Mouse (Mus musculus) cerebellum, adult 18-20 months (tissue): ENCODE measurements around the gene Crlf3.

Experiments
- DNase-seq, 2 experiments: peaks; one replicate each; pipeline ENCODE4 v3.0.0; 2021

The Crlf3 gene

DNA sequence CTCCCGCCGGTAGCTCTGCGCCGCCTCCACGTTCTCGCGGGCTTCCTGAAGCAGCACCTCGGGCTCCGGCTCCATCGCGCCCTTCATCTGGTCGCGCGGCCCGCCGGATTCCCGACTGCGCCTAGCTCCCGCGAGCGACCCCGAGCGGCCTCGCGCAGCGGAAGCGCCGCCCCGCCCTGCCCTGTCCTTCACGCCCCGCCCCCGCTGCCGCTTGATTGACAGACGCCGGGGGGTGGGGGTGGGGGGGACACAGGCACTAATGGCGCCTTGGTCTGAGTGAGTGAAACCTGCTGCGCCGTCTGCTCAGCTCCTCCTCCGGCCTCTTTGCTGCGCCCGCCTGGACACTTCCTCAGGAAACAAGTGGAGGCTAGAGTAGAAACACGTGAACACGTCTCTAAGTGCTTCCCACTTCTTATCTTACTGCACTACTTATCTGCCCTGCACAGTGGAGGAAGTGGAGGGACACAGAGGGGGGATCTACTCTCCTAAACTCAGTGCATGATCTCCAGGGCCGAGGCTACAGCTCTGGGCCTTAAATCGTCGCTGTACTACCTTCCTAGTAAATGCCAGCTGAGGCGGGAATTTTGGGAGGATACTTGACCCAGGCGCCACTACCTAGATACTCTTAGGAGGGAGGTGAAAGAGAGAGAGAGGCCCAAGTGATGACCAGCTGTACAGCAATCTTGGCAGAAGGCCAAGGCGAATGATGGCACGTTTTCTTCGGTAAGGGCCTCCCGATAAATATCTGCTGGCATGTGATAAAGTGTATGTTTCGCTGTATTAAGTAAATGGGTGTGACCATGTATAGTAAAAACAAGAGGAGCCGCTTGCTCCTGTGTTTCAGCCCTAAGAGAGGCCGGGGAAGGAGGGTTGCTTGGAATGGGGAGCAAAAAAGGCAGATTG is at the start of gene Crlf3:
Crlf3 (minus strand) TSS at position 166 of the 903 bp plus-strand sequence.
- DNase-seq: peak; percentile 89 to 94

DNA sequence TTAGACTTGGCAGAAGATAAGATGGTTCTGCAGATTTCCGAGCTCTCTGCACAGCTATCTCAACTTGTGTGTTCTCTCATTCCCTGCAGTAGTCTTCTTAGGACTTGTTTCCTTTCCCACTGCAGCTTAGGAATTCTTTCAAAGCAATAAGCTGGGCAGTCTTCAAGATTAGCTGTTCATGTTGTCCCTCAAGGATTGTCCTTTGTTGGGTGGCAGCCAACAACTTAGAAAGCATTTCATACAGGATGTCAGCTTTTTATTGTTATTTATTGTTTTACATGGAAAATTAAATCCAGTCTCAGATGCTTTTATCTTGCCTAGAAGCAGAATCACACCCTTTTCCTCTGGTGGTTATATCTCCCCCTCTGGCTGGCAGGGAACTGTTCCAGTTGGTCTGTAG is 35.6 kb upstream of the Crlf3 start:
- no peak for DNase-seq

- no peak for DNase-seq
These were observed 23.6 kb upstream of the Crlf3 start for GRCm38 (mm10) chr11:80104407-80104806.

GRCm38 (mm10) chr11:80101298-80101697 is 20.5 kb upstream of the Crlf3 start:
- no peak for DNase-seq

DNA sequence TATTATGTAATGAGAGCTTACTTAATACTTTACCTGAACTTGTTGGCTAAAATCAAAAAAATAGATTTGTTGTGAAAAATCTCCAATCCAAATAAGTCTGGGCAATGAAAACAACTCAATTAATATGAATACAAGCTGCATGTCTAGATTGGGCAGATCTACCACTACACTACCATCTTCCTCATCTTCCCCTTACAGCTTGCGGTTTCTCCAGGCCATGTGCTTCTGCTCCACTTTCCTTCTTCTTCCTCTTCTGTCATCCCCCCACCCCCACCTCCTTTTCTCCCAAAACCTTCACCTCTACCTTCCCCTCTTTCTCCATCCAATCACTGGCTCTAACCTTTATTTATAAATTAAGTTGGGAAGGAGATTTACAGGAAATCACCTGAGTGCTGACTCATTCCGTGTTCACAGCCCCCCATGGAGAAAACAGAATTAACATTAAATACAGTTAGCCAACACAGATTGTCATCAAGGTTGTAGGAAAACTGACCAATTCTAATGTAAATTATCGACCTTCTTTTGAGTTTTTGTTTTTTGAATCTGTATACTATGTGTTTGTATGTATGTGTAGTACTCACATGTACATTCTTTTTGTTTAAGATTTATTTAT is 17.8 kb upstream of the Crlf3 start:
- no peak for DNase-seq

DNA sequence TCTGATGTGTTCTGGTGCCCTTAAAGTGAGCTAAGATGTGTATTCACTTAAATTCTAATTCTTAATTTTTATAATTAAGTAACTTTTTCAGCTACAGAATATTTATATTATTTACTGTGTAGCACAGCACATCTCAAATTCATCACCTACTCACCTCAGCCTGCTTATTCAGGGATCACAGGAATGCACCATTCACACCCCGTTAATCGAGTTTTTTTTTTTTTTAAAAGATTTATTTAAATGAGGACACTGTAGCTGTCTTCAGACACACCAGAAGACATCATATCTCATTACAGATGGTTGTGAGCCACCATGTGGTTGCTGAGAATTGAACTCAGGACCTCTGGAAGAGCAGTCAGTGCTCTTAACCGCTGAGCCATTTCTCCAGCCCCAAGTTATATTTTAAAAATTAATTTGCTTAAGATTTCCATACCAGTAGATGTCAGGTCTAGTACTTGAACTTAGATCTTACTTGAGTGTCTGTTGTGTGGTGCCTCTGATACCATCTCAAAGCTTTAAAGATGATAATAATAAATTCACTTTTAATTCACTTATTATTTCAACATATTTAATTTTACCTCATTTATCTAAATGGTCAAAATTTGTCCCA is 9.9 kb upstream of the Crlf3 start:
- DNase-seq: no peak

GRCm38 (mm10) chr11:80089817-80090214 is 9.0 kb upstream of the Crlf3 start:
- no peak for DNase-seq

DNA sequence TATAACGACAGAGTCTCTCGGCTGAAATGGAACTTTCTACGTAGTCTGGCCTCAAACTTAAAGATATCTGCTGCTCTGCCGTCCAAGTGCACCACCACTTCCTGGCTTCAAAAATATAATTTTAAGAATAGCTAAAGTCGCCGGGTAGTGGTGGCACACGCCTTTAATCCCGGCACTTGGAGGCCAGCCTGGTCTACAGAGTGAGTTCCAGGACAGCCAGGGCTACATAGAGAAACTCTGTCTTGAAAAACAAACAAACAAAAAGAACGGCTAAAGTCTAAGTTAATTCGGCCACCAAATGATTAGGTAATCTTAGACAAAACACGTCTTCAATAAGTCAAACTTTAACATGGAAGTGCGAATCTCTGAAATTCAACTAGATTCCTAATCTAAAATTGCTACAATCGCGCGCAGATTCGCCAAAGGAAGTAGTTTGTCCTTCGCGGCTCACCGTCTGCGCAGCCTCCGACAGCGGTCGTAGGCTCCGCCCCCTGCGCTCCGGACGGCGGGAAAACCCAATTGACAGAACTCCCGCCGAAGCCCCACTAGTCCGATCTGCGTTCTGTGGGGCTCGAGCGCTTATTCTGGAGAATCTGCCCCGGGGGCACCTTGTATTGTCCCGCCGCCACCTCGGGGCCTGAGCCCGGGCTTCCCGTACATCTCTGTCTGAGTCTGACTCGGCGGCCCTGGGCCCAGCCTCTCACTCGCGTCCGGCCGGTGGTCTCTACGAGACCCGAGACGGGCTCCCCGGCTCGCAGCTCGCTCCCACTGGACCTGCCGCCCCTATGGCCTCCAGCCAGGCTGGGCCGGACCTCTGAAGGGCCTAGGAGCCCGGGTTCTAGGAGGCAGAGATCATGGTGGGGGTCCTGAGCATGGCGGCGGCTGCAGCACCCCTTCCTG is 8.4 kb upstream of the Crlf3 start, which contains the start of gene Atad5:
Atad5 (plus strand) TSS at position 484 of the 900 bp plus-strand sequence.
- DNase-seq: peak; percentile 86 to 95

- DNase-seq: peak; percentile 80 to 88
These were observed 6.1 kb upstream of the Crlf3 start for GRCm38 (mm10) chr11:80086844-80087243.

DNA sequence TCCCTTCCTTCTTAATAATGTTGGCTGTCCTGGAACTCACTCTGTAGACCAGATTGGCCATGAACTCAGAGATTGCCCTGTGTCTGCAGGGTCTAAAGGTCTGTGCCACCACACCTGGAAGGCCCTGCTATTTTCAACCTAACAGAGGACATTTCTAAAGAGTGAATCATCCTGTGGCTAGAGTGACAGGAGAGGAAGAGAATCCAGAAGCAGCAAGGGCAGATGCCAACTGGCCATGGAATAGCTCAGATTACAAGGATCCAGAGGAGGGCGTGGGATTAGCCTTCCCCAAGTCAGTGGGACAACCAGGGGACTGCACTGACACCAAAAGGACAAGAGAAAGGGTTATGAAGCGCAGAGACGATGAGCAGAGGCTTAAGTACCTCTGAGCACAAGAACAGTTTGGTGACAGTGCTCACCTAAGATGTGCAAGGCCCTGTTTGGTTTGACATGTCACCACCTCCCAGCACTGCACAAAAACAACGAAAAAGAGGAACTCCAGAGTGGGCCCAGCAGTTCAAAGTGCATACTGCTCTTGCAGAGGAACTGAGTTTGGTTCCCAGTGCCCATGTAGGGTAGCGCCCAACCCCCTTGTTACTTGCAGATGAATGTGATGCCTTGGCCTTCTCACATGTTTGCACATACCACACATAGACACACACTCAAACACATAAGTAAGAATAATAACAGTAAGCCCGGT is 4.7 kb upstream of the Crlf3 start:
- no peak for DNase-seq

GRCm38 (mm10) chr11:80081786-80082319 is 1.1 kb upstream of the Crlf3 start:
- DNase-seq: no peak

GRCm38 (mm10) chr11:80080381-80080825 is 388 bp downstream of the Crlf3 start:
- DNase-seq: peak in 1 of 2 experiments; percentile 41

GRCm38 (mm10) chr11:80079751-80080150 is 1.0 kb downstream of the Crlf3 start:
- no peak for DNase-seq

DNA sequence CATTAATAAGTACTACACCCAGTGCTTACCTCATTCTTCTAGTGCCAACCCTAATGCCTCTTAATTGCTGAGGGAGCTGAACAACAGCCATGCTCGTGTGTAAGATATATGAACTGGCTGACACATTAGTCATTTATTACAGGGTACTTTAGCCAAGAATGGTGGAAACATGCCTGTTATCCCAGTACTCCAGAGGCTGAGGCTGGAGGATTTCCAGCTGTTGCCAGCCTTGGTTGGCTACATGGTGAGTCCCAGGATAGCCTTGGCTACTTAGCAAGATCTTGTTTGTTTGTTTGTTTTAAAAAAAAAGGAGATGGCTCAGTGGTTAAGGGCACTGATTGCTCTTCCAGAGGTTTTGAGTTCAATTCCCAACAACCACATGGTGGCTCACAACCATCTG is 2.0 kb downstream of the Crlf3 start:
- DNase-seq: no peak

DNA sequence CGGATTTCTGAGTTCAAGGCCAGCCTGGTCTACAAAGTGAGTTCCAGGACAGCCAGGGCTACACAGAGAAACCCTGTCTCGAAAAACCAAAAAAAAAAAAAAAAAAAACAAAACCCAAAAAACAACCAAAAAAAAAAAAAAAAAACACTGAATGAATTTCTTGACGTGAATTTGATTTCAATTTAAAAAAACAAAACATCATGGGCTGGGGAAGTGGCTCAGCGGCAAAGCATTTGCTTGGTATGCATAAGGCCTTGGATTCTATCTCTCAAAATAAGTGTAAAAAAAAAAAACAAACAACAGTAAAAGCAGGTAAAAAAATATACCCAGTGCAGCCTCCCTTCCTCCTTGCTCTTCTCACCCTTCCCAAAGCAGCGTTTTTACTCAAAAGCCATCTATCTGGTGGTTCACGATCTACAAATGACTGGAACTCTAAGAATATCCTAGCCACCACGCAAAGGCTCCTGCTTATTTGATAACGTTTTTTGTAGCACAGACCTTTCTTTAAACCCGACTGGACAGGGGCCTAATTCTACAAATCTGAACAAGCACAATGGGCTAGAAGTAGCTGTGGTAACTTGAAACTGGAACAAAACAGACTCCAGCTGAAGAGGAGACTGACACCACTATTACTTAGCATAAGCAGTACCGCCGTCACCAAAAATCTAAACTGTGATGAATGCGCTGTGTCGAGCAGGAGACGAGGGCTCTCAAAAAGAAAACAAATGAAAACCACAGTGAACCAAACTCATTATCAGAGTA is 2.8 kb downstream of the Crlf3 start:
- DNase-seq: no peak

- DNase-seq: no peak
These were observed 5.0 kb downstream of the Crlf3 start for GRCm38 (mm10) chr11:80075608-80076277.

- no peak for DNase-seq
These were observed 8.4 kb downstream of the Crlf3 start for GRCm38 (mm10) chr11:80072365-80072764.

GRCm38 (mm10) chr11:80071039-80071438 is 9.8 kb downstream of the Crlf3 start:
- no peak for DNase-seq

GRCm38 (mm10) chr11:80069815-80070214 is 11.0 kb downstream of the Crlf3 start:
- no peak for DNase-seq

DNA sequence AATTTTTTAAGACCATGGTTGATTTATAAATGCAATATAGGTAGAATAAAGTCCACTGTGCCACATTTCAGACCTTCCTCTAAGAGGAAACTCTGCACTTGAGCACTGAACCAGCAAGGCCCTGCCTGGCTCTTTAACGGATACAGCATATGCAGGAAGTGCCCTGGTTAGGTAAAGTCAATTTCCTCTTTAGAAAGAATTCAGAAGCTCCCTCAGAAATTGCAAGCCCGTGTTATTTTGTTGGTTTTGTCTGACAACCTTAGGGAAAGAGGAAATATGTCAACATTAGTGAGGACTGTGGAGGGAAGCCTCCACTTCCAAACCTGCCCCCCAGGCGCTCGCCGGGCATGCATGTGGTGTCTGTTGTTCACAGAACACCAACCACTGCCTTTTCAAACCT is 13.2 kb downstream of the Crlf3 start:
- no peak for DNase-seq
